Mouse (Mus musculus) myocyte (in vitro differentiated cells): Measurements from ENCODE around the gene Hnrnpk. TPM values are rescaled to one million over a fixed set of nuclear protein-coding genes. Genes with fewer than 3 reads are reported as not detected.

Source experiments
- H3K27me3 ChIP-seq: one replicate; pipeline ENCODE4 v1.6.1; 2011; ENCODE audit not compliant: control insufficient read depth, insufficient read depth, insufficient read length
- H3K36me3 ChIP-seq: one replicate; pipeline ENCODE4 v1.6.1; 2011; ENCODE audit not compliant: control insufficient read depth, insufficient read depth
- H3K4me2 ChIP-seq: one replicate; pipeline ENCODE4 v1.6.1; 2011; ENCODE audit warnings: low read depth, control low read depth
- H3K4me3 ChIP-seq: one replicate; pipeline ENCODE4 v1.5.1; 2011; ENCODE audit warnings: mild to moderate bottlenecking, control low read depth, moderate library complexity
- H3K79me2 ChIP-seq: one replicate; pipeline ENCODE4 v1.6.1; 2011; ENCODE audit not compliant: control insufficient read depth, insufficient read depth
- H3ac ChIP-seq: one replicate; pipeline ENCODE4 v1.6.1; 2011; ENCODE audit not compliant: control insufficient read depth, insufficient read length
- CEBPB ChIP-seq: IDR thresholded peaks from 2 replicates; pipeline ENCODE4 v1.6.1; 2011; ENCODE audit warnings: mild to moderate bottlenecking, moderate library complexity; ENCODE audit not compliant: poor library complexity, insufficient read depth, severe bottlenecking
- E2F4 ChIP-seq: IDR thresholded peaks from one replicate; pipeline ENCODE4 v1.6.1; 2011; ENCODE audit warnings: mild to moderate bottlenecking, control low read depth, moderate library complexity; ENCODE audit not compliant: insufficient read depth
- MAX ChIP-seq: IDR thresholded peaks from one replicate; pipeline ENCODE4 v1.6.1; 2011; ENCODE audit warnings: low read depth, mild to moderate bottlenecking, control low read depth
- MYOD1 ChIP-seq, 3 experiments: IDR thresholded peaks; one replicate each; pipeline ENCODE4 v1.6.1; 2011; ENCODE audit warnings: control low read depth in 2 of 3, low read depth in 2 of 3, mild to moderate bottlenecking in 2 of 3, moderate library complexity in 1 of 3; ENCODE audit not compliant: insufficient read length in 2 of 3, control insufficient read depth in 1 of 3
- MYOG ChIP-seq, 3 experiments: IDR thresholded peaks; one replicate each; pipeline ENCODE4 v1.6.1; 2011; ENCODE audit warnings: control low read depth in 2 of 3, low read depth in 2 of 3, mild to moderate bottlenecking in 2 of 3; ENCODE audit not compliant: insufficient read length in 2 of 3, control insufficient read depth in 1 of 3, insufficient read depth in 1 of 3
- POLR2A ChIP-seq: IDR thresholded peaks from one replicate; pipeline ENCODE4 v1.6.1; 2011; ENCODE audit warnings: low read depth, mild to moderate bottlenecking, control low read depth, moderate library complexity; ENCODE audit not compliant: insufficient read length
- POLR2AphosphoS2 ChIP-seq: IDR thresholded peaks from one replicate; pipeline ENCODE4 v1.6.1; 2011; ENCODE audit warnings: low read depth, control low read depth; ENCODE audit not compliant: insufficient read length
- REST ChIP-seq: IDR thresholded peaks from one replicate; pipeline ENCODE4 v1.6.1; 2011; ENCODE audit warnings: mild to moderate bottlenecking, control low read depth, moderate library complexity; ENCODE audit not compliant: insufficient read depth, insufficient read length
- SRF ChIP-seq: IDR thresholded peaks from one replicate; pipeline ENCODE4 v1.6.1; 2011; ENCODE audit warnings: low read depth; ENCODE audit not compliant: control insufficient read depth, insufficient read length
- TCF12 ChIP-seq: IDR thresholded peaks from one replicate; pipeline ENCODE4 v1.6.1; 2011; ENCODE audit warnings: mild to moderate bottlenecking, control low read depth; ENCODE audit not compliant: poor library complexity, insufficient read depth, severe bottlenecking
- TCF3 ChIP-seq: IDR thresholded peaks from one replicate; pipeline ENCODE4 v1.6.1; 2011; ENCODE audit warnings: low read depth, control low read depth; ENCODE audit not compliant: insufficient read length
- USF1 ChIP-seq: IDR thresholded peaks from one replicate; pipeline ENCODE4 v1.6.1; 2011; ENCODE audit warnings: low read depth, mild to moderate bottlenecking, control low read depth, moderate library complexity
- polyA plus RNA-seq: library from polyadenylated mRNA; unstranded; fragments of >200 nt; fragmentation: generic; extraction: Trizol; gene quantifications from one replicate; pipeline ENCODE4 v1.2.1, GENCODE M21; 2012; ENCODE audit warnings: missing spikeins

Gene Hnrnpk
- polyA plus RNA-seq, 1 experiment = 289 TPM

- H3K79me2 ChIP-seq = no peaks in the 10 kb centered on the region
- H3K36me3 ChIP-seq = no peaks in the 10 kb centered on the region
- no peak overlapping the region for H3K4me2 ChIP-seq
- no peak for TF ChIP-seq MYOD1 (IDR thresholded peaks at IDR 0.05; ENCODE audit: control insufficient read depth in 1 of 3, insufficient read length in 2 of 3, low read depth in 2 of 3)
- no peak for TF ChIP-seq REST
- TF ChIP-seq SRF = no peak
- TF ChIP-seq TCF3 = no peak
- no peak for TF ChIP-seq POLR2AphosphoS2
- TF ChIP-seq TCF12 = no peak
- TF ChIP-seq MYOG (IDR thresholded peaks at IDR 0.05; ENCODE audit: control insufficient read depth in 1 of 3, insufficient read depth in 1 of 3, insufficient read length in 2 of 3, low read depth in 2 of 3) = no peak
- TF ChIP-seq CEBPB = no peak
- TF ChIP-seq E2F4 = no peak
- TF ChIP-seq POLR2A = no peak
- TF ChIP-seq MAX = no peak
- TF ChIP-seq USF1 = no peak
- peaks cover 7% of the 10 kb centered on the region for H3K27me3 ChIP-seq
- no peak overlapping the region for H3K4me3 ChIP-seq
- H3ac ChIP-seq = no peak overlapping the region
Observed at GRCm38 (mm10) chr13:58373153-58373470, 30.0 kb downstream of the Hnrnpk start.

GRCm38 (mm10) chr13:58372278-58373152 is 30.6 kb downstream of the Hnrnpk start:
- no peak overlapping the region for H3K4me3 ChIP-seq
- no peak overlapping the region for H3ac ChIP-seq
- no peaks in the 10 kb centered on the region for H3K36me3 ChIP-seq
- H3K4me2 ChIP-seq = no peak overlapping the region
- peaks cover 7% of the 10 kb centered on the region for H3K27me3 ChIP-seq
- TF ChIP-seq MAX (no peak), MYOG (IDR thresholded peaks at IDR 0.05; ENCODE audit: control insufficient read depth in 1 of 3, insufficient read depth in 1 of 3, insufficient read length in 2 of 3, low read depth in 2 of 3) (no peak), POLR2AphosphoS2 (no peak), CEBPB (no peak), MYOD1 (IDR thresholded peaks at IDR 0.05; ENCODE audit: control insufficient read depth in 1 of 3, insufficient read length in 2 of 3, low read depth in 2 of 3) (no peak), TCF12 (no peak), SRF (no peak), TCF3 (no peak), E2F4 (no peak), USF1 (no peak), REST (no peak), POLR2A (no peak)
- no peaks in the 10 kb centered on the region for H3K79me2 ChIP-seq

- TF ChIP-seq USF1 = no peak
- TF ChIP-seq MAX = no peak
- TF ChIP-seq E2F4 = no peak
- TF ChIP-seq TCF3 = no peak
- no peak for TF ChIP-seq POLR2A
- TF ChIP-seq MYOG (IDR thresholded peaks at IDR 0.05; ENCODE audit: control insufficient read depth in 1 of 3, insufficient read depth in 1 of 3, insufficient read length in 2 of 3, low read depth in 2 of 3) = no peak
- TF ChIP-seq CEBPB = no peak
- TF ChIP-seq SRF = no peak
- no peak for TF ChIP-seq REST
- no peak for TF ChIP-seq POLR2AphosphoS2
- no peak for TF ChIP-seq TCF12
- no peak for TF ChIP-seq MYOD1 (IDR thresholded peaks at IDR 0.05; ENCODE audit: control insufficient read depth in 1 of 3, insufficient read length in 2 of 3, low read depth in 2 of 3)
- Histone ChIP-seq H3K27me3 (peaks cover 7% of the 10 kb centered on the region), H3K4me3 (no peak overlapping the region)
Observed at GRCm38 (mm10) chr13:58368835-58369234, 34.3 kb downstream of the Hnrnpk start.

GRCm38 (mm10) chr13:58367641-58368040 is 35.5 kb downstream of the Hnrnpk start:
- TF ChIP-seq REST (no peak), CEBPB (no peak), MYOD1 (IDR thresholded peaks at IDR 0.05; ENCODE audit: control insufficient read depth in 1 of 3, insufficient read length in 2 of 3, low read depth in 2 of 3) (no peak), USF1 (no peak), TCF12 (no peak), SRF (no peak), POLR2AphosphoS2 (no peak), MAX (no peak), MYOG (IDR thresholded peaks at IDR 0.05; ENCODE audit: control insufficient read depth in 1 of 3, insufficient read depth in 1 of 3, insufficient read length in 2 of 3, low read depth in 2 of 3) (no peak), TCF3 (no peak), POLR2A (no peak), E2F4 (no peak)

More at GRCm38 (mm10) chr13:58368835-58369234, 34.3 kb downstream of the Hnrnpk start:
- H3K79me2 ChIP-seq = no peaks in the 10 kb centered on the region
- H3K4me2 ChIP-seq = no peak overlapping the region
- H3ac ChIP-seq = no peak overlapping the region
- no peaks in the 10 kb centered on the region for H3K36me3 ChIP-seq

More at GRCm38 (mm10) chr13:58367641-58368040, 35.5 kb downstream of the Hnrnpk start:
- no peak overlapping the region for H3ac ChIP-seq
- no peak overlapping the region for H3K4me3 ChIP-seq
- peaks cover under 1% of the 10 kb centered on the region for H3K27me3 ChIP-seq
- H3K79me2 ChIP-seq = no peaks in the 10 kb centered on the region
- no peak overlapping the region for H3K4me2 ChIP-seq
- H3K36me3 ChIP-seq = no peaks in the 10 kb centered on the region
